Mouse (Mus musculus) heart, postnatal 14 days (tissue): ENCODE measurements around the gene Cacna1s. TPM values are rescaled to one million over a fixed set of nuclear protein-coding genes. Genes with fewer than 3 reads are reported as not detected.

Source experiments
- DNase-seq, 2 experiments: peaks; one replicate each; pipeline ENCODE4 v3.0.0; 2021 to 2022
- intact Hi-C: fragments of 180-260 bp; cut with DNase I; formaldehyde crosslinking; loops from one replicate; pipeline ENCODE4 v1.15.1; 2025
- total RNA-seq, 2 experiments: library from RNA; stranded (reverse); gene quantifications; 2 replicates each; pipeline ENCODE4 v1.2.3; 2021

Cacna1s gene
- total RNA-seq, 2 experiments from 2014 or later = 1.6 to 1.7 TPM

DNA sequence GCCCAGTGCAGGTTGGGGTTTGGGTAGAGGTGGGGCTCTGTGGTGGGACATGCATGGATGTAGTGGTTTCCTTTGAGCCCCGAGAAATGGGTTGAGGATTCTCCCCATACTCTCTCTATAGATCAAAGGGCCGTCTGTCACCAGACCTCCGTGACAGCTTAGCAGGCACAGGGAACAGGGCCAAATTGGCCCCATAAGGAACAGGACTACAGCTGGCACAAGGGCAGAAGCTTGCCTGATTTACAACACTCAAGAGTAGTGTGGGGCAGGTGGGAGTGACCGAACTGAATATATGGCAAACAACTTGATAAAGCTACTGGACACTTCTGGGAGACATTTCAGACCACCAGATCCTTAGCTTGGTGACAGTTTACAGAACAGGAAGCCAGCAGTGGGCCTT is 52.2 kb downstream of the Cacna1s start:
- no peak for DNase-seq
- intact Hi-C loops = no loop called here

DNA sequence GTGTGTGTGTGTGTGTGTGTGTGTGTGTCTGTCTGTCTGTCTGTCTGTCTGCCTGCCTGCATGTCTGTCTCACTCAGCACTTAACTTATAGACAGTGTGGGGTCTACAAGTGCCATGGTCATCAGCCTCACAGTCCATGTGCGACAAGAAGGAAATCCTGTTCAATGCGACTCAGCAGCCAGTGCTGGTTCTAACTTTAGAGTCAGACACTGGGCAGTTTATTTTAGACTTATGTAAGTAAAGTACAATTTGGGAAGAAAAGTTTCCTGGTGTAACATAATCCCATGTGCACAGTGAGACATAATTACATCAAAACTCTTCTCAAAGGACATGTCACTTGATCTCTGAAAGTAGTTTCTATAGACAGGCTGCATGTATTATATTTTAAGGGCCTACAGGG is 56.9 kb downstream of the Cacna1s start:
- no peak for DNase-seq
- intact Hi-C loops = no loop called here

DNA sequence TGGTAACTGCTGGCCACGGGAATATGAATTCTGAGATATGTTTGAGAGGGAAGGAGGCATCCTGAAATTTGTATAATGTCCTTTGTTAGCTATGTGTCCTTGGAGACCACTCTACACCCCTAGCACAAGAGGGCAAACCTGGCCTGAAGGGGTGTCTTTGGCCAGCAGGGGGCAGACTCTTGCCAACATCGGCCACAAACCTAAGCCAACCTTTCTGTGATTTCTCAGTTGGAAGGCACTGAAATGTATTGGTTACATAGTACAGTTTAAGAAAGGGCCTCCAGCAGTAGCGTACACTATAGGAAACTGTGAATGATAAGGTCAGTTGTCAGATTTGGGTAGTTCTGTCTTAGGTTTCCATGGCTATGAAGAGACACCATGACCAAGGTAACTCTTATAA is 63.6 kb downstream of the Cacna1s start:
- peak; percentile 53 to 69 for DNase-seq
- intact Hi-C loops = loop anchor here (5.0 kb wide), 1 partner anchor 51 kb away; no protein-coding TSS in a partner anchor

DNA sequence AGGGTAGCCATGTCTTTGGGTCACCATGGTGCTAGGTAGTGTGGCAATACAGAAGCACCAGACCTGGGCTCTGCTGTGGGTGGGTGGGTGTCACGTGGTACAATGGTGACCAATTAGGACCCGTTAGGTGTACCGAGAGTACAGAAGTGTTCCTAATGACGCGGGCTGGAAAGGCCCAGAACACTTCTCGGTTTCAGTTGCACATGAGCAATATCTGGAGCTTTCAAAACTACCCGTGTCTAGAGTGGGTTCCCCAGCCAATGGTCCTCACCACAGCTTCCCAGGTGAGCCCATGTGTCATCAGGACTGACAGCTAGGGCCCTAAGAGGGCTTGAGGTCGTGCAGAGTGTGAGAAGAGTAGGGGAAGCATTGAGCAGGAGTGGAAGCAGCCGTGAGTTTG is 64.5 kb downstream of the Cacna1s start:
- DNase-seq = no peak
- intact Hi-C loops = loop anchor here (5.0 kb wide), 1 partner anchor 50 kb away; no protein-coding TSS in a partner anchor

DNA sequence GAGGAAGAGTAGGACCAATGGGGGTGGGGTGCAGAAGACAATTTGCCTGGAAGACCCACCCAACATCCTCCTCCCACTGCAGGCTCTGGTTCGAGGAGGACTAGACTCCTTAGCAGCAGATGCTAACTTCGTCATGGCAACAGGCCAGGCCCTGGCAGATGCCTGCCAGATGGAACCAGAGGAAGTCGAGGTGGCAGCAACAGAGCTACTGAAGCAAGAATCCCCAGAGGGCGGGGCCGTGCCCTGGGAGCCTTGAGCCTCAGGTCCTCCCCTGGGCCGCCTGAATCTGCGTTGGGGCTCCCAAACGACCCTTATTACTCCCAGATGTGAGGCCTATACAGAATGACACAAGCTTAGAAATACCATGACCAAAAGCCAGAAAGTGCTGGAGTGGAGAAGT is 66.3 kb downstream of the Cacna1s start:
- DNase-seq = no peak
- intact Hi-C loops = loop anchor here (5.0 kb wide), 1 partner anchor 48 kb away; no protein-coding TSS in a partner anchor

DNA sequence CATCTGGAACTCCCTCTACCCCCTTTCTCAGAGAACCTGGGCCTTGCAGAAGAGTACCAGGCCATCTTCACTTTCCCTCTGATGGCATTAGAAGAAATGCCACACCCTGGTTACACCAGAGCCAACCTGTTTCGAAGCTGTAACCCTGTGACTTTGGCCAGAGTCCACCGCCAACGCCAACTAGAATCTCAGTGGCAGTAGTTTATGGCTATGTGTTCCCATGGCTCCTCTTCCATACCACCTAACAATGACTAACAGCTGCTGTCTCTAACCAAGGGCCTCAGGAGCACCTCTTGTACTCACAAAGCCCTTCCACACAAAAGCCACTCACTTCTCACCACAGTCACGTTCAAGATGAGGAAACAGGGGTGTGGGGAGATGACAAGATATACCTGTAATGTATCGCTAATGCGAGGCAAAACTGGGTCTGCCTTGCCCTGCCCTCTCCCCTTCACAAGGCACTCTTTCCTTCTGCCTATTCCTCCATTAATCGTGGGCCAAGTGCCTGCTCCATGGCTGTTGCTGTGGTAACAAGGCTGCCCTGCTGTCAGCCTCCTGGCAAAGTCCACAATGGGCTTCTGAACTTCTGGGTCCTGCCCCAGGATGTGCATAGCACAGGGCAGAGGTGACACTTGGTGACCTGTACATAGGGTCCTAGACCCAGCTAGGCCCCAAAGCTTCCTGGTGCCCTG is 67.2 kb downstream of the Cacna1s start:
- intact Hi-C loops = loop anchor here (5.0 kb wide), 1 partner anchor 48 kb away; no protein-coding TSS in a partner anchor

DNA sequence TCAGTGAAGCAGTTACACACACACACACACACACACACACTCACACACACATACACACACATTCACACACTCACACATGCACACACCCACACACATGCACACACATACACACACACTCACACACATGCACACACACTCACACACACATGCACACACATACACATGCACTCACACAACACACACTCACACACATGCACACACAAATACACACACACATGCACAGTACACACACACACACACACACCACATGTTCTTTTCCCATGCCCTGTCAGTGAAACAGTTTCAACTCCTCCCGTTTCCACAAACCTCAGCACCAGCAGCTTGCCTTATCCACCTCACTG is 67.7 kb downstream of the Cacna1s start:
- no peak for DNase-seq
- intact Hi-C loops = no loop called here

More for the DNA sequence above, 67.2 kb downstream of the Cacna1s start:
- DNase-seq = no peak

DNA sequence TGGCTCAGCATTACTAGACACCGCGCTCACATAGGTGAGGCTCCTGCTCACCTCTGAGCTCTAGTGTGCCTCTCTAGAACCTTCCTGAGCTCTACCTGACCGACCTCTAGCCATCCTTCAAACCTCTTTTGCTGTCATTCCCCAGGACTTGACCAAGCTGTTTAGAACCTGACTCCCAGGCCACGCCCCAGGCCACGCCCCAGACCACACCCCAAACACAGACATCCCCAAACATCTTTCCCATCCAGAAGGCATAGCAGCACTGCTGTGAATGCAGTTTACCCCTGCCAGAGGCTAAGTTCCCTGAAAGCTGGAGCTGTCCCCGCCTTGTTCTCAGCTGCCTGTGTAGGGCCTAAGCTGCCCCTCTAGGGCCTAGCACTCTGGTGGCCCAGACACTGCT is 68.2 kb downstream of the Cacna1s start:
- intact Hi-C loops = no loop called here
- no peak for DNase-seq

DNA sequence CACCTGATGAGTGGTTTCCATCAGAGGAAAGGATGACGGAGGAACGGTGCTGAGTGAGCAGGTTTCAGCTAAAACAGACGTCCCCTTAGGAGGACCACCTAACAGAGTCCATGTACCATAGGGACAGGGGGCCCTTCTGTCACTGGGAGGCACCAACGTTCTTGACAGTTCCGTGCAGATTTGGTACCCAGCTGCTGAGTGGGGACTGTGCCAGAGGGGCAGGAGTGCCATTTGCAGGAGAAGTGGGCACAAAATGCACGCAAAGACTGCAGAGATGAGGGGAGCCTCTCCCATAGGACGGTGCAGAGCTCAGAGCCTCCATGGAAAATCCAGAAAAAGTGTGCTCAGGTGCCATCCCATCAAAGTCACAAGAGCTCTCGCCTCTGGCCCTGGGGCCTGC is 69.5 kb downstream of the Cacna1s start:
- intact Hi-C loops = no loop called here
- DNase-seq = no peak

DNA sequence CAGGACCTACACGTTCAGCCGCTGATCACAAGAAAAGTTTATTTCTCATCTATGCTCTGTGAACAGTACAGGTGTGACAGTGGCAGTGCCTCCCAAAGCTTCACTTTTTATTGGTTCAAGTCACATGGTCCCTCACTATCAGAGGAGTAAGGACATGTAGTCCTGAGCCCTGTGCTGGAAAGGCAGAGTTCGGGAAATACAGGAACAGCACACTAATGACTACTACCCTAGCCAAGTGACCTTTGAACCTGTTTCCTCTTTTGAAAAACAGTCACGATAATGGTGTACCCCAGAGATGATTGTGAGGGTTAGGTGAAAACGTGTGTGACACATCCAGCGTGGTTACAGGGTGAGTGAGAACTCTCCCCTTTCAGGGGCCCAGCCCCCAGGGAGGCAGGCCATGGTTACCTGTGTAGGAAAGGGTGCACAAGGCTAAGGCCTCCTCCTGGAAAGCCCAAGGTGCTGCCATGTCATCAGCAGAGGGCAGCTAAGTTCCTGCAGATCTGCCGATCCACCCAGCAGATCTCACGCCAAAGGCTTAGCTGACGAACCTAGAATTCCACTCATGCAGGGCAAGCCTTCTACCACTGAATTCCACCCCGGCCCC is 73.7 kb downstream of the Cacna1s start:
- no peak for DNase-seq
- intact Hi-C loops = no loop called here

DNA sequence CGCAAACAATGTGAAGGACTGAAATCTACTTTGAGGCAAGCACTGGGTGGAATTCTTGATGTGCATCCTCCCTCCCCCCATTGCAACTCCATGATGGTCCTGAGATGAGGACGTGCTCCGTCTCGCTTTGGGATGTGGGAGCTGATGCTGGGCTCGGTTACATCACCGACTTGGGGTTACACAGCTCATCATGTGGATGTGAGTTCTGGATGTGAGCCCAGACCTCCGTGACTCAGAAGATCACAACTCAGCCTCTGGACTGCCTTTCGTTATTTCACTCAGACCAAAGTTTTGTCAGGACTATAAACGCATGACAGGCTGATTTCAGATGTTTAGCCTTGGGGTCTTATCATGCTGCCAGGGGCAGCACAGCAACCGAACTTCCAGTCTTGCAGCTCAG is 74.3 kb downstream of the Cacna1s start:
- intact Hi-C loops = no loop called here
- peak; percentile 60 to 70 for DNase-seq

DNA sequence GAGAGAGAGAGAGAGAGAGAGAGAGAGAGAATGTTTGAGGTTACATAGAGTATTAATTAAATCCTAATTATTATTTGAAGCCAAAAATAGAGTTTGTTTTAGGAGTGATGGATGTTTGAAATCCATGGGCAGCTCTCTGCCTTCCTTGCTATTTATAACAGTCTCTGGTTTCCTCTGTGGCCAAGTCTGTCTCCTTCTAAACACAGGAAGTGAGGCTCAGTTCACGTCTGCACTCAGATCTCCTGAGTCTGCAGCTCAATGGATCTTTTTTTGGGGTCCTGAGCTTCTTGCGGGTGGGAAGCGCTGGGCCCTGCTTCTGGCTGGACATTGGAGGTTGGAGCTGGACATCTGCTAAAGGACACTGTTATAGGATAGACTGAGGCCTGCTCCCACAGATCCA is 75.3 kb downstream of the Cacna1s start:
- DNase-seq = no peak
- intact Hi-C loops = no loop called here

DNA sequence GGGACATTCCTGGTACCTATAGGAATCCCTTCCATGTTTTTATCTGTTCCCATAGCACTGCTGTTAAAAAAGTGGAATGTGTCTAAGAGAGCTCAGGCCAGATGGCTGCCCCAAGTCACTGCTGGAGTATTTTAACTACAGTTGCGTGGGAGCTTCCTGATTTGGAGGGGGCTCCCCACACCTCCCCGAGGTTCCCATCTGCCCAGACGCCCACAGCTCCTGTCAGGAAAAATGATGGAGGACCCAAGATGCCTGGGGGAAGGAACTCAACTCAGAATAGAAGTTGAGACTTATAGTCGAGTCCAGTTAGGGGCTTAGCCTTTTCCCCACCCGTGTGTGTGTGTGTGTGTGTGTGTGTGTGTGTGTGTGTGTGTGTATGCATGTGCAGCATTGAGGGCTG is 75.9 kb downstream of the Cacna1s start:
- intact Hi-C loops = no loop called here
- no peak for DNase-seq

DNA sequence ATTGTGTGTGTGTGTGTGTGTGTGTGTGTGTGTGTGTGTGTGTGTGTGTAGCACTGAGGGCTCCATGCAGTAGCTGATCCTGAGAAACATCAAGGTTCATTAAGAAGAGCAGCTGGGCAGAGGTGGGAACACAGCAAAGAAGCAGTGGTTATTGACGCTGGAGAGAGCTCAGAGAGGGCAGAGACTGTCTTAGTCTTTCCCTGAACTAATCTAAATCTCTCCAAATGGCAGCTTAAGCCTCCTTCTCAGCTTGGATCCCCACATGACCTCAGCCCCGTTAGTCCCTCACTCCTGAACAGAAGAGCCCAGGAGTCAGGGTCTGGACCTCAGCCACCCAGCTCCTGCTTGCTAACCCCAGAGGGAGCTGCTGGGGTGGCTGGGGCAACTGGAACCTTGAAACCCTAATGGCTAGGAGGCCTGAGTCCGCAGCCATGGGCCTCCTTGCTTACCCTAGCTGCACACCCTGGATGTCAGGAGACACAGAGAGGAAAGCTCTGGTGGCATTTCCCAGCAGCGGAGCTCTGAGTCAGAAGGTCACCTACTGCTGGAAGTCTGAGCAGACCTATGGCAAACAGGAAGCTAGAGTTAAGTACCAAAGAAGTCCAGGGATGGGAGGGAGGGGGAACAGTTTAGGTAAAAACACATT is 76.5 kb downstream of the Cacna1s start:
- intact Hi-C loops = no loop called here
- no peak for DNase-seq

DNA sequence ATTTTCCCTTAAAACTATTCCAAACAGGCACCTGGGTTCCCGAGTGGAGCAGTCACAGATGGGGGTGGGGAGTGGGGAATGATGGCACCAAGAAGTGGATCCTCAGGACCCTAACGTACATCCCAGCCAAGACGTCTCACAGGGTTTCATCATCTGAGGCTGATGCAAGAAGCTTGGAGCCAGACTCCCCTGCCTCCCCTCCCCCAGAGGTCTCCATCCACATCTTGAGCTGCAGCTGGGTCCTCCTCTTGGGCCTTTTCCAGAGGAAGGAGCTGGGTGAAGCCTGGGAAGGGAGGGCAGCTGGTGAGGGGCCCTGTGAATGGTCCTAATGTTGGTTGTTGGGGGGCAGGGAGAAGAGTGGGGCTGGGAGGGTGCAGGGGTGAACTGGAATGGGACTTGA is 77.6 kb downstream of the Cacna1s start:
- DNase-seq = no peak
- intact Hi-C loops = no loop called here

DNA sequence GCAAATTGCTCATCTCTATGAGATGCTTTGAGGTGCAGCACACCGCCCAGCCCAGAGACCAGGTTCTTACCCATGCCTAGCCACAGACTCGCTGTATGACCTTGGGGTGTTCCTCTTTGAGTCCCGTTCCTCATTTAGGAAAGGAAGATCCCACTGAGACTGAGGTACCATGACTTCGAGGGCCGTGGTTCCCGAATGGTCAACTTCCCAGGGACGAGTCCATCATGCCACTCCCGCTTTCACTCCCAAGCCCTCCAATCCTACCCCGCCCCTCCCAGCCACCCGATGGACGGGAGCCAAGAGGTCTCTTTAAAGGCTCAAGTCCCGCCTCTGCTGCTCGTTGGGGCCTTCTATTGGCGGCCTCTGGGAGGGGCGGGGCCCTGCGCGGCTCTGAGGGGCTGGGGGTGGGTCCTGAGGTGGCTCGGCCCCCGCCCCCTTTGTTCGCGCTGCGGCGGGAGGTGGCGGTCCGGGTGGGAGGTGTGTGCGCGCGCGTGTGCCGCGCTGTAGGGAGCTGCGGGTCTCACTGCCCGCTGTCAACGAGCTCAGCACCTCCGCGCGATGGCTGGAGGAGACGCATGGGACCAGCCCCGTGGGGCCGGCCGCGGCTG is 78.5 kb downstream of the Cacna1s start, which contains the start of gene Kif21b:
Gene Kif21b (plus strand): TSS at position 439 of the 608 bp plus-strand sequence.
- DNase-seq = peak; percentile 84 to 85
- intact Hi-C loops = no loop called here

DNA sequence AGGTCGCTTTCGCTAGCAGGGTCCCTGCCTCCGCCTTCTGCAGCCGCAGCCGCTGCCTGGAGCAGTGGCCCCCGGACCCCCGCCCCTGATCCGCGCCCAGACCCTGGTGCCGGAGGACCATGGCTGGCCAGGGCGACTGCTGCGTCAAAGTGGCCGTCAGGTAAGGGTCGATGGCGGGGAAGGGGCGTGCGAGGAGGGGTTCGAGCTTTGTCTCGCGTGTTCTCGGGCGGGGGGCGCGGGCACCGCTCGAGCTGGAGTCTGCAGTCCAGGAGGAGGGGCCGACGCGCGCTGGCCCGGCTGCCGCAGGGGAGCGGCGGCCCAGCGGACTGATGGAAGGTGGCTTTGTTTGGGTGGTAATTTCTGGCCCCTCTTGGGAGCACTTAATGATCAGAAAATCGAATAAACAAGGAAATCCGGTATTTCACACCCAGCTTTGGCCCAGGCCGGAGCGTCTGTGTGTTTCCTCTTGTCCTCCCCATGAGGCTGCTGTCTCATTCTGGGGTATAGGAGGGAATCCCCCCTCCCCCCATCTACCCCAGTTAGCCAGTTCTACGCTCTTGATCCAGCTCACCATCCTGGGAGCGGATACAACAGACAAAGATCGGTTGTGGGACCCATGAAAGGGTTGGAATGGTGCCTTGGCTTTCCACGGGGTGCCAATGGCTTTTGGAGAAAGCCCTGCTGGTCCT is 79.2 kb downstream of the Cacna1s start:
- DNase-seq = no peak
- intact Hi-C loops = no loop called here

DNA sequence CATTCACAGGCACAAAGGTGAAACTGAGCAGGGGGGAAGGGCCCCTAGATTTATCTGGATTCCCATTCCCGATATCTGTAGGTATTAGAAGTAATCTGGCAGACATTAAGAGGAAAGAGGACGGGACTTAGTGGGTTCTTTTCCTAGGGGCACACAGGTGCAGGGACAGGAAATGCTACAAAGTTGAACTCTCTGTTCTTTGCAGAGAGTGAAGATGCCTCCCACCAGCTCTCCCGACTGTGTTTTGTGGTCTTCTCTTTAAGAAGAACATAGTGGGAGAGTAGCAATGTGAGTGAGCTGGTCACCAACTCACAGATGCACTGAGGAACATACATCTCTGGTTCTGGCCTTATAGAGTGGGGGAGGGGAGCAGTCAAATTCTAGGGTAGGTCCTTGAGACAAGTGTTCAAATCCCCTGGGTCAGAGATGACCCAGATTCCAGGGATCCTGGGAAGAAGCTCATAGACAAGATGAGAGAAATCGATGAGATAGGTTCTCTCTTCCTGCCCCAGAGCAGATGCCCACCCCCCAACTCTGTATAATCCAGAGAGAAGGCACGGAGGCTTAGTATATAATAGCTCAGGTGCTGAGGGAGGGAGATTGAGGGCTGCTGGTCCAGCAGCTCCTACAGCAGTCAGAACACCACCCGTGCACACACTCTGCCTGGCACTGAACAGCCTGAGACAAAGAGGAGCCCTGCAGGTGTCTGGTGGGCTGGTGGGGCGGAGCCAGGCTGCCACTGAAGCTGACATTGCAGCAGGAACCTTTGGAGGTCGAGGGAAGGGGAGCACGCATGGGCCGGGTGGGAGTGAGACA is 80.0 kb downstream of the Cacna1s start:
- no peak for DNase-seq
- intact Hi-C loops = no loop called here

DNA sequence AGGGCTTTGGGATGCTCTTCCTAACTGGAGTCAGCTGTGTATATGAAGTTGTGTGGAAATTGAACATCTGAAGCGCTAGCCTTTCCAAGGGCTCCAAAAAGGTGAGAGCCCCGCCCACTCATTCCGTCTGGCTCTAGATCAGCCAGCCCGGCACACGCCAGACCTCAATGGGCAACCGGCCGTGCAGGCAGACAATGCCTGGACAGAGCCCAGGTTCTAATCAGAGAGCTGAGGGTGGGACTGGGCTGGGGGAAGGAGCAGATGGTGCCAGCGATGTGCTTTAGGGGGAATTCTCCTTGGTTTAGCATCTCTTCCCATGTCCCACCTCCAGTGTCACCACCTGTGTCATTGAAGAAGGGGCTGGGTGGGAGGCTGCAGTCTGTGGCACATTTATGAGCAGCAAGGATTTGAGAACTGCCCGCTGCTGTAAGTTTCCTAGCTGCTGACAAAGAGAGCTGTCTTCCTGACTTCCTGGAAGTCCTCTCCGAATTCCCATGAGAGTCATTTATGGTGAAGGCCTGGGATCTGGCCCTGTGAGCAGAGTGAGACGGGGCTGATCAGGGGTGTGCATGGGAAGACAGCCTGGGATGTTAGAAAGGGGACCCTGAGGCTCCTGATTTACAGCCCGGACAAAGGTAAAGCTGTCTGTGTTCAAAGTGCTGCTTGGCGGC is 81.2 kb downstream of the Cacna1s start:
- intact Hi-C loops = no loop called here
- DNase-seq = peak; percentile 28 to 43
